Comparison of ENCODE assay signal across 22 mouse cellular contexts in genomic region chr1:78349219-78349618, GRCm38 (mm10). TPM values are rescaled to one million over a fixed set of nuclear protein-coding genes. Genes with fewer than 3 reads are reported as not detected.
DNase-seq lines count a peak whose midpoint lies in the region; ATAC-seq and TF ChIP-seq lines count a peak whose summit lies in the region.
"Had no signal": no experiment of that assay in that cellular context is flagged by ENCODE, and none has a peak within 500 bp of the region (broad histone marks: within the 10 kb centered on the region; RNA-seq: fewer than 3 reads in every experiment).

No protein-coding gene starts in this region.

- no peak overlapping the region for H3K4me2 ChIP-seq in forebrain, postnatal 0 days (ENCODE audit: low read depth)
- H3K4me2 ChIP-seq in kidney, embryonic 16.5 days (replicated peaks; ENCODE audit: low read depth, low read length), result no peak overlapping the region
- H3K4me2 ChIP-seq in lung, postnatal 0 days (replicated peaks; ENCODE audit: low read depth, low read length), result no peak overlapping the region
- H3K4me2 ChIP-seq: embryonic facial prominence, embryonic 13.5 days; forebrain, embryonic 13.5 days; heart, embryonic 13.5 days; hindbrain, embryonic 15.5 days had no signal

- H3K27me3 ChIP-seq in forebrain, embryonic 10.5 days (ENCODE audit: poor library complexity, severe bottlenecking), result peaks cover 4% of the 10 kb centered on the region; the same call in 1 of the 2 replicates
- no peaks in the 10 kb centered on the region for H3K27me3 ChIP-seq in forebrain, postnatal 0 days (ENCODE audit: insufficient read depth, low read length)
- H3K27me3 ChIP-seq in kidney, embryonic 16.5 days (ENCODE audit: insufficient read depth, low read length), result no peaks in the 10 kb centered on the region
- H3K27me3 ChIP-seq in lung, postnatal 0 days (replicated peaks; ENCODE audit: insufficient read depth, low read length), result no peaks in the 10 kb centered on the region
- H3K27me3 ChIP-seq: embryonic facial prominence, embryonic 13.5 days; heart, embryonic 13.5 days; hindbrain, embryonic 15.5 days had no signal

- H3K27ac ChIP-seq in forebrain, embryonic 10.5 days, result 0 out of 2 replicates have a peak overlapping the region, but pooled peaks have one; percentile 15
- H3K27ac ChIP-seq in forebrain, postnatal 0 days (ENCODE audit: low read depth, low read length), result no peak overlapping the region
- H3K27ac ChIP-seq in kidney, embryonic 16.5 days (ENCODE audit: low read length), result 0 out of 2 replicates have a peak overlapping the region, but pooled peaks have one; percentile 8
- no peak overlapping the region for H3K27ac ChIP-seq in lung, postnatal 0 days (ENCODE audit: low read length)
- H3K27ac ChIP-seq: embryonic facial prominence, embryonic 13.5 days; forebrain, embryonic 13.5 days; heart, embryonic 13.5 days; hindbrain, embryonic 15.5 days had no signal

- H3K9me3 ChIP-seq in forebrain, embryonic 10.5 days, result no peaks in the 10 kb centered on the region
- no peaks in the 10 kb centered on the region for H3K9me3 ChIP-seq in forebrain, postnatal 0 days (ENCODE audit: low read length)
- H3K9me3 ChIP-seq in kidney, embryonic 16.5 days (ENCODE audit: low read length), result no peaks in the 10 kb centered on the region
- no peaks in the 10 kb centered on the region for H3K9me3 ChIP-seq in lung, postnatal 0 days (ENCODE audit: low read length)
- H3K9me3 ChIP-seq: embryonic facial prominence, embryonic 13.5 days; forebrain, embryonic 13.5 days; heart, embryonic 13.5 days; hindbrain, embryonic 15.5 days had no signal

- TF ChIP-seq EP300 in lung, postnatal 0 days (IDR thresholded peaks at IDR 0.05), result peak; percentile 68

- WGBS in forebrain, embryonic 10.5 days, result 78% methylated on average over 1 of the region's 1 CpGs
- WGBS in forebrain, postnatal 0 days, result 61% methylated on average over 1 of the region's 1 CpGs
- 95% methylated on average over 1 of the region's 1 CpGs for WGBS in kidney, embryonic 16.5 days
- 33% methylated on average over 1 of the region's 1 CpGs for WGBS in lung, postnatal 0 days

- H3K9ac ChIP-seq in forebrain, postnatal 0 days, result no peak overlapping the region
- H3K9ac ChIP-seq in kidney, embryonic 16.5 days (replicated peaks; ENCODE audit: low read length), result no peak overlapping the region
- H3K9ac ChIP-seq in lung, postnatal 0 days (replicated peaks; ENCODE audit: low read depth), result no peak overlapping the region
- H3K9ac ChIP-seq: embryonic facial prominence, embryonic 13.5 days; forebrain, embryonic 13.5 days; heart, embryonic 13.5 days; hindbrain, embryonic 15.5 days had no signal

- H3K4me1 ChIP-seq in forebrain, embryonic 10.5 days, result peaks cover 17% of the 10 kb centered on the region
- H3K4me1 ChIP-seq in forebrain, postnatal 0 days (ENCODE audit: insufficient read depth), result no peaks in the 10 kb centered on the region
- peaks cover 8% of the 10 kb centered on the region for H3K4me1 ChIP-seq in kidney, embryonic 16.5 days (ENCODE audit: insufficient read depth, low read length)
- no peaks in the 10 kb centered on the region for H3K4me1 ChIP-seq in lung, postnatal 0 days (ENCODE audit: insufficient read depth, low read depth, low read length)
- H3K4me1 ChIP-seq: forebrain, embryonic 13.5 days; heart, embryonic 13.5 days; hindbrain, embryonic 15.5 days had no signal

- ATAC-seq in forebrain, postnatal 0 days, result no peak
- ATAC-seq in kidney, embryonic 16.5 days (ENCODE audit: low FRiP score, low TSS enrichment), result no peak
- ATAC-seq in lung, postnatal 0 days, result peak; percentile 60
- ATAC-seq in frontal cortex, adult (ENCODE audit: low TSS enrichment), result no peak
- ATAC-seq: CD4-positive, CD25-positive, alpha-beta regulatory T cell, adult 4 months; forebrain, embryonic 13.5 days had no signal

- H3K4me3 ChIP-seq in forebrain, embryonic 10.5 days, result no peak overlapping the region
- no peak overlapping the region for H3K4me3 ChIP-seq in forebrain, postnatal 0 days (ENCODE audit: low read depth, low read length)
- no peak overlapping the region for H3K4me3 ChIP-seq in kidney, embryonic 16.5 days (ENCODE audit: low read length)
- H3K4me3 ChIP-seq in lung, postnatal 0 days (ENCODE audit: low read depth, low read length), result no peak overlapping the region
- H3K4me3 ChIP-seq: embryonic facial prominence, embryonic 13.5 days; forebrain, embryonic 13.5 days; heart, embryonic 13.5 days; hindbrain, embryonic 15.5 days had no signal

- TF ChIP-seq CTCF in forebrain, postnatal 0 days (IDR thresholded peaks at IDR 0.05; ENCODE audit: low read depth), result no peak
- no peak for TF ChIP-seq CTCF in lung, postnatal 0 days (IDR thresholded peaks at IDR 0.05)

- H3K36me3 ChIP-seq in forebrain, embryonic 10.5 days (replicated peaks), result no peaks in the 10 kb centered on the region
- no peaks in the 10 kb centered on the region for H3K36me3 ChIP-seq in forebrain, postnatal 0 days (ENCODE audit: insufficient read depth)
- no peaks in the 10 kb centered on the region for H3K36me3 ChIP-seq in kidney, embryonic 16.5 days (ENCODE audit: insufficient read depth, low read length)
- no peaks in the 10 kb centered on the region for H3K36me3 ChIP-seq in lung, postnatal 0 days (ENCODE audit: insufficient read depth, low read length)
- H3K36me3 ChIP-seq: embryonic facial prominence, embryonic 13.5 days; heart, embryonic 13.5 days; hindbrain, embryonic 15.5 days had no signal

- DNase-seq in forebrain, embryonic 10.5 days (ENCODE audit: extremely low spot score, low spot score), result no peak
- no peak for DNase-seq in forebrain, postnatal 0 days
- DNase-seq in kidney, adult 18-20 months, result no peak
- DNase-seq in lung, postnatal 0 days (ENCODE audit: low spot score), result no peak
- DNase-seq in lung, adult 18-20 months, result no peak
- DNase-seq: adrenal gland, postnatal 10 days; B cell, adult 2 months; cerebellum, adult 11 months; cerebellum, adult 8-10 months; cerebellum, postnatal 14 days; gastrocnemius, postnatal 36 days; heart, adult 18-20 months; heart, postnatal 36 days had no signal

RNA-seq across cellular contexts. Expression of gene Sgpp2, which starts 39.1 kb away (rescaled TPM):
- polyA plus RNA-seq in forebrain, embryonic 10.5 days (2016; fragmentation: Nextera tagmentation; extraction: Ambion mirVana), result 5.9 and 7.5 TPM in 2 replicates
- 0.67 and 1.2 TPM in 2 replicates for total RNA-seq in forebrain, postnatal 0 days (2014; rRNA removed)
- polyA plus RNA-seq in forebrain, postnatal 0 days (2015; fragmentation: Nextera tagmentation; extraction: Ambion mirVana), result 0.40 and 0.84 TPM in 2 replicates
- 22.1 and 27.5 TPM in 2 replicates for polyA plus RNA-seq in kidney, embryonic 16.5 days (2015; fragmentation: Nextera tagmentation; extraction: Ambion mirVana)
- 10.9 and 14.0 TPM in 2 replicates for polyA plus RNA-seq in lung, postnatal 0 days (2015; fragmentation: Nextera tagmentation; extraction: Ambion mirVana)
- total RNA-seq: common myeloid progenitor, adult 5-6 weeks; gastrocnemius, adult 8-10 months; gastrocnemius, postnatal 36 days had no signal

Comparison
In these comparisons a context has a peak if more than half of its experiments do, and no peak if none do; other contexts are left out.
1. H3K27ac ChIP-seq: peak in forebrain, embryonic 10.5 days (single experiment) and kidney, embryonic 16.5 days (single experiment); none in forebrain, postnatal 0 days (single experiment) and lung, postnatal 0 days (single experiment).